Mouse (Mus musculus) inflammation-experienced regulatory T-cells, adult 6 months (primary cell): Measurements from ENCODE around the gene Trim61. TPM values are rescaled to one million over a fixed set of nuclear protein-coding genes. Genes with fewer than 3 reads are reported as not detected.

ENCODE experiments used
- ATAC-seq: one replicate; pipeline ENCODE4 v1.8.0; 2017
- polyA plus RNA-seq, 3 experiments: library from polyadenylated mRNA; unstranded; fragments of 100-300 nt; shearing (Covaris generic); gene quantifications; one replicate each; pipeline ENCODE4 v1.2.1; 2017

Gene Trim61
- polyA plus RNA-seq, 3 experiments from 2014 or later, result not detected

GRCm38 (mm10) chr8:64983150-64983897 is 35.0 kb downstream of the Trim61 start:
- no peak for ATAC-seq

Other genes starting within 250 kb of the Trim61 start
- 1 to 10 TPM; 4.5 to 7.6 (median 6.8) TPM for gene Klhl2, start 168.5 kb downstream of the Trim61 start, polyA plus RNA-seq
- 10 to 100 TPM; 28.5 to 50.5 (median 48.8) TPM for gene Tmem192, start 71.3 kb downstream of the Trim61 start, polyA plus RNA-seq
- under 1 TPM in 2 of 3 experiments, not detected in 1; 0.23 to 0.36 TPM for gene Trim75, start 30.7 kb downstream of the Trim61 start, polyA plus RNA-seq
- not detected for gene Trim60, start 61 bp upstream of the Trim61 start, polyA plus RNA-seq
- gene Apela, start 18.8 kb upstream of the Trim61 start, polyA plus RNA-seq, result not detected
- gene Gm10663, start 56.5 kb upstream of the Trim61 start, polyA plus RNA-seq, result not detected
- not detected for gene BC030870, start 111.0 kb upstream of the Trim61 start, polyA plus RNA-seq